Mouse (Mus musculus) erythroblast, embryonic 14.5 days (primary cell): ENCODE data around the gene 3110009E18Rik. TPM values are rescaled to one million over a fixed set of nuclear protein-coding genes. Genes with fewer than 3 reads are reported as not detected.
"Not testable (repeated sequence)": the region's sequence is repeated elsewhere in the genome, so short reads cannot be mapped to it uniquely, and the experiment has no call there.

ENCODE experiments used
- H3K27me3 ChIP-seq: 2 replicates; pipeline ENCODE4 v1.6.1; 2012; ENCODE audit warnings: inconsistent platforms; ENCODE audit not compliant: control insufficient read depth
- H3K36me3 ChIP-seq: 2 replicates; pipeline ENCODE4 v1.6.1; 2012; ENCODE audit warnings: mild to moderate bottlenecking, inconsistent platforms; ENCODE audit not compliant: control insufficient read depth
- H3K4me1 ChIP-seq: 2 replicates; pipeline ENCODE4 v1.6.1; 2012; ENCODE audit warnings: inconsistent platforms; ENCODE audit not compliant: control insufficient read depth
- H3K4me3 ChIP-seq: replicated peaks from 2 replicates; pipeline ENCODE3; 2012; ENCODE audit warnings: moderate library complexity, mild to moderate bottlenecking, inconsistent platforms
- H3K9me3 ChIP-seq: 2 replicates; pipeline ENCODE4 v1.6.1; 2012; ENCODE audit warnings: low read length, inconsistent platforms, mixed read lengths; ENCODE audit not compliant: control insufficient read depth
- GATA1 ChIP-seq: IDR thresholded peaks from 2 replicates; pipeline ENCODE4 v1.6.1; 2012; ENCODE audit warnings: low read length, inconsistent platforms, mixed read lengths
- TAL1 ChIP-seq: IDR thresholded peaks from 3 replicates; pipeline ENCODE4 v1.6.1; 2012; ENCODE audit warnings: low read length, inconsistent platforms, mixed read lengths
- polyA plus RNA-seq: library from polyadenylated mRNA; stranded (reverse); fragments of >175 nt; gene quantifications from 2 replicates; pipeline ENCODE4 v1.2.3, GENCODE M21; 2012

Gene 3110009E18Rik
- polyA plus RNA-seq, 1 experiment = not detected

DNA sequence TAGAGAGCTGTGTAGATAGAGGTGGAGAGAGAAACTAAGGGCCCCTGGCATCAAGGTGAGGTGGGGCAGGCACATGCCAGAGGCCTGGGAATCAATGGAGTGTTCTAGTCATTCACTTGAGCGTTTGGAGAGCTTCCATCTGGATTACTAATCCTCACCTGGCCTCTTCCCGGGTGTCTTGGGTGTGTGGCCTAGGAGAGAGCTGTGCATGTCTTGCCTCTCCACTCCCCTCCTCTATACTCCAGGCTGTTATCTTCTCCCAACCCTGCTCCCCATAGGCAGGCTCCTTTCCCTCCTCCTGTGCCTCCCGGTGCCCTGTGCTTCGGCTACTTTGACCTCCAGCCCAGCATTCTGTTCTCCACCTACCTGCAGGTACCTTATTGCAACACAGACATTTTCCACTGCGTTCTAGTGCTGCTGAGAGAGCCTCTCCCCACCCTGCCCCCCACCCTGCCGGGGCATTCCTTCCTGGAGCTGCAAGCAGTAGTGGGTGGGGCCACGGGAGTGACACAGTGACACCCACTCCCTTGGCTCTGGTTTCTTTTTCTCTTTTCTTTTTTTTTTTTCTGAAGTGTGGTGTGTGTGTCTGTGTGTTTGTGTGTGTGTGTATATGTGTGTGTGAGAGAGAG, 37.9 kb upstream of the 3110009E18Rik start:
- Histone ChIP-seq H3K36me3 (no peaks in the 10 kb centered on the region), H3K4me1 (no peaks in the 10 kb centered on the region; the same call in 1 of the 2 replicates), H3K4me3 (no peak overlapping the region), H3K9me3 (no peaks in the 10 kb centered on the region), H3K27me3 (no peaks in the 10 kb centered on the region)
- TF ChIP-seq GATA1 (no peak), TAL1 (no peak)

DNA sequence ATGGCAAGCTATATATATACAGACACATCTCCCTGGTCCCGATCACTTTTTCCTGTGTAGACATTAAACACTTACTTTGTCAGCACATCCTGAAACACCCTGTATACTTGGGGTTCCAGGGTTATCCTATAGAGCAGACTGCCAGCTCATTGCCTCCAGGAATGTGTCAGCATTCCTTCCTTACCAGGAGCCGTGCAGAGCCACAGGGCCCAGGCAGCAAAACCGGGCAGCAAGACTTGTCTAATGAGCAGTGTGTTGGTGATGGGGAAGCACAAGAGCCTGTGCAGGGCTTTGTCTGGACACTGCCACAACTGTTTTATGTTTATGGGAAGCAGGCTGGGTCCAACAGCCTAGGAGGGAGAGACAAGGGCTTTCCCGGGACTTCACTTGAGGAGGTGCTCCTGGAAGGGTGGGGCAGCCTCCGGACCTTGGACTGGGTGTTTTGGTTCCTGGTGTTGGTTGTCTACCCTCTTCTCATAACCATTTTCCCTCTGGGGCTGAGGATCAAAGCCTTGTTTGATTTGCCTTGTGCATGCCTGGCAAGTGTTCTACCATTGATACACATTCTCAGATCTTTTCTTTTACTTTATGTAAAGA, 37.0 kb upstream of the 3110009E18Rik start:
- Histone ChIP-seq H3K4me1 (no peaks in the 10 kb centered on the region; the same call in 1 of the 2 replicates), H3K4me3 (no peak overlapping the region), H3K9me3 (no peaks in the 10 kb centered on the region), H3K36me3 (no peaks in the 10 kb centered on the region), H3K27me3 (no peaks in the 10 kb centered on the region)
- TF ChIP-seq TAL1 = no peak
- TF ChIP-seq GATA1 = no peak

DNA sequence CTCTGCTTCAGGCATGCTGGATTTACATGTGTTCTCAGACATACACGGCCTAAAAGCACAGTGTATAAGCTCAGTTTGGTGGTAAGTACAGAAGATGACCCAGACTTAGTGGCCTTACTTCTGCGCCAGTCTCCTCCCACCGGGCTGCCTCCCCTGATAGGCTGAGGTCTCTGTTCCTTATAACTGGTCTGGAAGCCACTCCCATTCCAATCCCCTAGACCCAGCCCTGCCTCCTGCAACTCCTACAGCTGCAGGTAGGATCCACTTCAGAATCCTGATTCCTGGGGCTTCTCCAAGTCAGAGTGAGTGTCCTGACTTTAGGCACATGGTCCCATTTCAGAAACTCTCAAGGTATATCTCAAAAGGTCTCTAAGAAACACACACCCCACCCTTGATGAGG, 35.3 kb upstream of the 3110009E18Rik start:
- Histone ChIP-seq H3K4me3 (no peak overlapping the region), H3K9me3 (no peaks in the 10 kb centered on the region), H3K4me1 (no peaks in the 10 kb centered on the region; the same call in 1 of the 2 replicates), H3K27me3 (no peaks in the 10 kb centered on the region), H3K36me3 (no peaks in the 10 kb centered on the region)
- TF ChIP-seq TAL1 = no peak
- TF ChIP-seq GATA1 = no peak

DNA sequence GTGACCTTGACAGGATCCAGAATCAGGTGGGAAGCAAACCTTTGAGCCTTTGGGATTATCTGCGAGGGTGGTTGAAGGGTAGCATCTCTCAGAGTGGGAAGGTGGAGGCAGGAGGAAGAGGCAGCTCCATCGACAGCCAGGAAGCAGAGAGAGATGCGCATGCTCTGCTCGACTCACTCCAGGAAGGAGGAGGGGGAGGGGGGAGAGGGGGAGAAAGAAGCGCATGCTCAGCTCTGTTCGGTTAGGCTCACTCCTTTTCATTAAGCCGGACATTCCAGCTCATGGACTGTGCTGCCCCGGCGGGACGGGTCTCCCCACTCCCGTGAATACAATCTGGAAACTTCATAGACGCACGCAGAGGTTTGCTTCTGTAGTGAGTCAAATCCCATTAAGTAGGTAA, 34.3 kb upstream of the 3110009E18Rik start:
- H3K9me3 ChIP-seq = no peaks in the 10 kb centered on the region

DNA sequence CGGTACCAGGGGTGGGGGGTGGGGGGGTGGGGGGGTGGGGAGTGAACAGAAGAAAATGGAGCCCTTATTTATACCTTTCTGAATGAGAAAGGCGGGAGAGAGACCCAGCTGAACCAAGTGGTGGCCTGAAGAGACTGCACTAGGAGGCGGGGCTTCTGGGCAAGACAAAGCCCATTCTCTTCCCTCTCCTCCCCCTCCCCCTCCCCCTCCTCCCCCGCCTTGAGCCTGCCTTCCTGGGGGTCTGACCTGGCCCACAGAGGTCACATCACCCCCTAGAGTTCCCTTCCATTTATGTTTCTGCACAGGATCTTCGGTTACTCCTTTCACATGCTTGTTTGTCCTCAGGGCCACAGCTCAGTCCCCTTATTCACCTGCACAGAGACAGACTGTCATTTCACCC, 31.8 kb upstream of the 3110009E18Rik start:
- Histone ChIP-seq H3K27me3 (no peaks in the 10 kb centered on the region), H3K36me3 (no peaks in the 10 kb centered on the region), H3K4me3 (no peak overlapping the region), H3K4me1 (no peaks in the 10 kb centered on the region), H3K9me3 (no peaks in the 10 kb centered on the region)
- TF ChIP-seq GATA1 = no peak
- TF ChIP-seq TAL1 = no peak

More for the DNA sequence above, 34.3 kb upstream of the 3110009E18Rik start:
- Histone ChIP-seq H3K27me3 (no peaks in the 10 kb centered on the region), H3K4me3 (no peak overlapping the region), H3K36me3 (no peaks in the 10 kb centered on the region), H3K4me1 (no peaks in the 10 kb centered on the region; the same call in 1 of the 2 replicates)
- no peak for TF ChIP-seq GATA1
- TF ChIP-seq TAL1 = no peak

DNA sequence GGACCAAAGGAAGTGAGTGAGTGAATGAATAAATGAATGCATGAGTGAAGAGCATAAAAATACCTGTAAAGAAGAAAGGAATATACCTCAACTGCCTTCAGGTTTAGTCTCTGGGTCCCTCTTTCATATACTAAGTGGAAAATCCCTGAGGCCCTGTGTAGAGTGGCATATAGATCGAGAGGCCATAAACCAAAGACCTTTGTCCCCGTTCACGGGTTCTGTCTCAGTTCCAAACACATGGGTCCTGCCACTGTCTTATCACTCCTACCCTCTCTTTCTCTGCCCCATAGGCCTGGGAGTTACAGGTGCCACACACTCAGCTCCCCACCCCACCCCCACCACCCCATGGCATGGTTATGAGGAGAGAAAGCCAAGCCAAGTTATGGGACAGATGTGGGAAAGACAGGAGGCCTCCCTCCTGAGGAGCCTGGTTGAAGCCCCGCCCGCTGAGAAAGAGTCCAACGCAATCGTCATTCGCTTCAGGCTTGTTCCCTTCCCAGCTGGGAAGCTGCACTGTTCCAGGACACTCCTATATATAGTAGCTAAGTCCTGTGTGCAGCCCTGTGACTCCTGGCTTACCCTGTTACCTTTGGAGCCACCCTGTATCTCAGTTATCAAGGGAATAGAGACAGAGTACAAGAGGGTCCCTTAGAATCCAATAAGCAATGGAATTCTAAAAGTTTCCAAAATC, 30.0 kb upstream of the 3110009E18Rik start:
- H3K27me3 ChIP-seq = no peaks in the 10 kb centered on the region
- TF ChIP-seq TAL1 = no peak
- no peak for TF ChIP-seq GATA1
- H3K9me3 ChIP-seq = no peaks in the 10 kb centered on the region
- H3K4me1 ChIP-seq = no peaks in the 10 kb centered on the region; the same call in 1 of the 2 replicates
- no peak overlapping the region for H3K4me3 ChIP-seq
- H3K36me3 ChIP-seq = no peaks in the 10 kb centered on the region

DNA sequence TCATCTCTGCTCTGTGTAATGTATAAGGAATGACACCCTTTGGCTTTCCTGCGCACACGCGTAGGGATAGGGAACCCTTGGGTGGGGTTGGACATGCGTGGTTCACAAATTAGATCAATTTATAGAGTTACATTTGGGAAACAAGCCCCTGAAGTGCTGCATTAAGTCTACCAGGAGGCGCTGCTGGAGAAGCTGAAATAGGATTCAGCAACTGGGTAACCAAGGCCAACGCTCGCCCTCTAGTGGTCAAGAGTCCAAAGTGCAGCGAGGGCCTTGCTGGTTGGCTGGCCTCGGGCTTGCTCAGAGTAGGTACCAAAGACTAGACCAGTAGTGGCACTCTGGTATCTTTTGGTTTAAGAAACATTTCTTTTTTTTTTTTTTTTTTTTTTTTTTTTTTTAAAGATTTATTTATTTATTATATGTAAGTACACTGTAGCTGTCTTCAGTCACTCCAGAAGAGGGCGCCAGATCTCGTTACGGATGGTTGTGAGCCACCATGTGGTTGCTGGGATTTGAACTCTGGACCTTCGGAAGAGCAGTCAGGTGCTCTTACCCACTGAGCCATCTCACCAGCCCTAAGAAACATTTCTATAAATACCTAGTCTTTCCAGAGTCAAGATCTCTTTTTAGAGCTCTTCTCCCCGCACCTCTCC, 27.4 kb upstream of the 3110009E18Rik start:
- not testable (repeated sequence) for H3K9me3 ChIP-seq, H3K4me1 ChIP-seq, H3K27me3 ChIP-seq, H3K4me3 ChIP-seq, H3K36me3 ChIP-seq

DNA sequence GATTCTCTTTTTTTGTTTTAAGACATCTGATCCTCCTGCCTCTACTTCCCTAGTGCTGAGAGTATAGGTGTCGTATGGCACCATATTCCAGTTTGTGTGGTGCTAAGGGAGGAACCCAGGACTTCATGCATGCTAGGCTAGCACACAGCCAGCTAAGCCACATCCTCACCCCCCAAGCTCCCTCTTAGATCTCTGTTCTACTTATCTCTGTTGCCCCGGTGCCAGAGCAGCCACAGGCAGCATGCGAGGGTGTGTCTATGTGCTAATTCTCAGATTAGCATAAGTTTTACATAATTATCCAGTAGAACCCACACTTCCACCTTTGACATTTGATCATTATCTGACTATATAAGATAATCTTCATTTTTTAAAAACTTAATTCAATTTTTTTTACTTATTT, 26.1 kb upstream of the 3110009E18Rik start:
- no peaks in the 10 kb centered on the region for H3K36me3 ChIP-seq
- no peaks in the 10 kb centered on the region for H3K27me3 ChIP-seq
- no peaks in the 10 kb centered on the region; the same call in 1 of the 2 replicates for H3K4me1 ChIP-seq
- H3K4me3 ChIP-seq = no peak overlapping the region
- no peaks in the 10 kb centered on the region for H3K9me3 ChIP-seq
- TF ChIP-seq TAL1 = no peak
- TF ChIP-seq GATA1 = no peak

DNA sequence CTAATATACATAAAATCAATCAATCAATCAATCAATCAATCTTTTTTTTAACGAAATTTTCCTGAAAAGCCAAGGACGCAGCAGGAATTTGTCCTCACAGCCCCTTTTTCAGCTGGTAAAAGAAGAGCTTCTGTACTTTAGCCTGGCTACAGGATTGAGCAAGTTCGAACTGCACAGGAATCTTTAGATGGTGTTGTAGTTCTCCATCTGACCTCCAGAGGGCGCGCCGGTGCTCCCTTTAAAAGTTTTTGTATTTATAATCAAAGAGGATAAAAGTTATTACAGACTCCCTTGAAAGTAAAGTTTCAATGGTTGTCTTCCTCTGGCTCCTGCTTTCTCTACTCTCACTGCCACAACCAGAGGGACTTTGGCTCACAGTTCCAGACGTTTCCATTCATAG, 22.7 kb upstream of the 3110009E18Rik start:
- Histone ChIP-seq H3K9me3 (no peaks in the 10 kb centered on the region), H3K4me3 (no peak overlapping the region), H3K4me1 (no peaks in the 10 kb centered on the region; the same call in 1 of the 2 replicates), H3K27me3 (no peaks in the 10 kb centered on the region), H3K36me3 (no peaks in the 10 kb centered on the region)
- TF ChIP-seq TAL1 (no peak), GATA1 (no peak)
